Mouse (Mus musculus): Measurements from ENCODE around the gene Atrnl1. TPM values are rescaled to one million over a fixed set of nuclear protein-coding genes. Genes with fewer than 3 reads are reported as not detected.

Gene Atrnl1
- polyA plus RNA-seq, 1 experiment from 2014 or later, result 5.0 TPM

- Histone ChIP-seq H3K36me3 (ENCODE audit: control insufficient read depth, insufficient read depth, low read length) (no peaks in the 10 kb centered on the region), H3K9ac (ENCODE audit: low read length) (no peak overlapping the region), H3K4me1 (replicated peaks; ENCODE audit: control insufficient read depth, insufficient read depth, low read length) (no peaks in the 10 kb centered on the region), H3K27ac (ENCODE audit: low read depth, low read length) (no peak overlapping the region), H3K27me3 (ENCODE audit: control insufficient read depth, insufficient read depth, low read length) (no peaks in the 10 kb centered on the region), H3K9me3 (ENCODE audit: control insufficient read depth, low read length) (no peaks in the 10 kb centered on the region), H3K4me3 (ENCODE audit: low read depth, low read length) (no peak overlapping the region), H3K4me2 (ENCODE audit: low read depth, low read length, severe bottlenecking) (no peak overlapping the region)
- DNase-seq (ENCODE audit: low spot score) (no peak), ATAC-seq (replicated peaks; ENCODE audit: low FRiP score) (no peak)
- WGBS, result 91% methylated on average over 7 of the region's 7 CpGs
These were observed 222.2 kb downstream of the Atrnl1 start for GRCm38 (mm10) chr19:57833083-57833482.

- no peak overlapping the region for H3K4me3 ChIP-seq (ENCODE audit: low read depth, low read length)
- H3K27ac ChIP-seq (ENCODE audit: low read depth, low read length), result no peak overlapping the region
- WGBS, result 88% methylated on average over 6 of the region's 6 CpGs
- no peak overlapping the region for H3K9ac ChIP-seq (ENCODE audit: low read length)
- ATAC-seq (replicated peaks; ENCODE audit: low FRiP score), result no peak
- no peaks in the 10 kb centered on the region for H3K4me1 ChIP-seq (replicated peaks; ENCODE audit: control insufficient read depth, insufficient read depth, low read length)
- no peaks in the 10 kb centered on the region for H3K27me3 ChIP-seq (ENCODE audit: control insufficient read depth, insufficient read depth, low read length)
- no peak overlapping the region for H3K4me2 ChIP-seq (ENCODE audit: low read depth, low read length, severe bottlenecking)
- no peaks in the 10 kb centered on the region for H3K9me3 ChIP-seq (ENCODE audit: control insufficient read depth, low read length)
- no peak for DNase-seq (ENCODE audit: low spot score)
- H3K36me3 ChIP-seq (ENCODE audit: control insufficient read depth, insufficient read depth, low read length), result no peaks in the 10 kb centered on the region
These were observed 227.0 kb downstream of the Atrnl1 start for GRCm38 (mm10) chr19:57837882-57838281.

GRCm38 (mm10) chr19:57838546-57838945, 227.7 kb downstream of the Atrnl1 start:
- no peaks in the 10 kb centered on the region for H3K36me3 ChIP-seq (ENCODE audit: control insufficient read depth, insufficient read depth, low read length)
- H3K9me3 ChIP-seq (ENCODE audit: control insufficient read depth, low read length), result no peaks in the 10 kb centered on the region
- H3K9ac ChIP-seq (ENCODE audit: low read length), result no peak overlapping the region
- H3K27ac ChIP-seq (ENCODE audit: low read depth, low read length), result no peak overlapping the region
- H3K4me1 ChIP-seq (replicated peaks; ENCODE audit: control insufficient read depth, insufficient read depth, low read length), result no peaks in the 10 kb centered on the region
- H3K4me3 ChIP-seq (ENCODE audit: low read depth, low read length), result no peak overlapping the region
- H3K27me3 ChIP-seq (ENCODE audit: control insufficient read depth, insufficient read depth, low read length), result no peaks in the 10 kb centered on the region
- H3K4me2 ChIP-seq (ENCODE audit: low read depth, low read length, severe bottlenecking), result no peak overlapping the region
- DNase-seq (ENCODE audit: low spot score) (no peak), ATAC-seq (replicated peaks; ENCODE audit: low FRiP score) (no peak)
- WGBS, result 87% methylated on average over 9 of the region's 9 CpGs

GRCm38 (mm10) chr19:57849915-57850314, 239.1 kb downstream of the Atrnl1 start:
- Histone ChIP-seq H3K4me3 (ENCODE audit: low read depth, low read length) (no peak overlapping the region), H3K4me2 (ENCODE audit: low read depth, low read length, severe bottlenecking) (no peak overlapping the region), H3K36me3 (ENCODE audit: control insufficient read depth, insufficient read depth, low read length) (no peaks in the 10 kb centered on the region), H3K4me1 (replicated peaks; ENCODE audit: control insufficient read depth, insufficient read depth, low read length) (no peaks in the 10 kb centered on the region), H3K27me3 (ENCODE audit: control insufficient read depth, insufficient read depth, low read length) (no peaks in the 10 kb centered on the region), H3K27ac (ENCODE audit: low read depth, low read length) (no peak overlapping the region), H3K9me3 (ENCODE audit: control insufficient read depth, low read length) (no peaks in the 10 kb centered on the region), H3K9ac (ENCODE audit: low read length) (no peak overlapping the region)
- WGBS, result 83% methylated on average over 7 of the region's 7 CpGs
- ATAC-seq (replicated peaks; ENCODE audit: low FRiP score) (no peak), DNase-seq (ENCODE audit: low spot score) (no peak)

GRCm38 (mm10) chr19:57868350-57868749, 257.5 kb downstream of the Atrnl1 start:
- ATAC-seq (replicated peaks; ENCODE audit: low FRiP score) (no peak), DNase-seq (ENCODE audit: low spot score) (no peak)
- Histone ChIP-seq H3K4me1 (replicated peaks; ENCODE audit: control insufficient read depth, insufficient read depth, low read length) (no peaks in the 10 kb centered on the region), H3K9ac (ENCODE audit: low read length) (no peak overlapping the region), H3K27ac (ENCODE audit: low read depth, low read length) (no peak overlapping the region), H3K9me3 (ENCODE audit: control insufficient read depth, low read length) (no peaks in the 10 kb centered on the region), H3K4me3 (ENCODE audit: low read depth, low read length) (no peak overlapping the region), H3K36me3 (ENCODE audit: control insufficient read depth, insufficient read depth, low read length) (no peaks in the 10 kb centered on the region), H3K4me2 (ENCODE audit: low read depth, low read length, severe bottlenecking) (no peak overlapping the region), H3K27me3 (ENCODE audit: control insufficient read depth, insufficient read depth, low read length) (no peaks in the 10 kb centered on the region)
- WGBS, result 90% methylated on average over 4 of the region's 4 CpGs

- WGBS, result 44% methylated on average over 13 of the region's 13 CpGs
- ATAC-seq (replicated peaks; ENCODE audit: low FRiP score) (no peak), DNase-seq (ENCODE audit: low spot score) (no peak)
- H3K27ac ChIP-seq (ENCODE audit: low read depth, low read length), result no peak overlapping the region
- H3K9me3 ChIP-seq (ENCODE audit: control insufficient read depth, low read length), result no peaks in the 10 kb centered on the region
- no peak overlapping the region for H3K9ac ChIP-seq (ENCODE audit: low read length)
- no peaks in the 10 kb centered on the region for H3K36me3 ChIP-seq (ENCODE audit: control insufficient read depth, insufficient read depth, low read length)
- peak overlapping the region; percentile 27; the same call in 1 of the 2 replicates for H3K4me2 ChIP-seq (ENCODE audit: low read depth, low read length, severe bottlenecking)
- no peak overlapping the region for H3K4me3 ChIP-seq (ENCODE audit: low read depth, low read length)
- no peaks in the 10 kb centered on the region for H3K4me1 ChIP-seq (replicated peaks; ENCODE audit: control insufficient read depth, insufficient read depth, low read length)
- H3K27me3 ChIP-seq (ENCODE audit: control insufficient read depth, insufficient read depth, low read length), result no peaks in the 10 kb centered on the region
These were observed 260.0 kb downstream of the Atrnl1 start for GRCm38 (mm10) chr19:57870871-57871270.

- Histone ChIP-seq H3K4me3 (ENCODE audit: low read depth, low read length) (no peak overlapping the region), H3K36me3 (ENCODE audit: control insufficient read depth, insufficient read depth, low read length) (no peaks in the 10 kb centered on the region), H3K27me3 (ENCODE audit: control insufficient read depth, insufficient read depth, low read length) (no peaks in the 10 kb centered on the region), H3K4me1 (replicated peaks; ENCODE audit: control insufficient read depth, insufficient read depth, low read length) (no peaks in the 10 kb centered on the region), H3K4me2 (ENCODE audit: low read depth, low read length, severe bottlenecking) (no peak overlapping the region), H3K27ac (ENCODE audit: low read depth, low read length) (no peak overlapping the region), H3K9me3 (ENCODE audit: control insufficient read depth, low read length) (no peaks in the 10 kb centered on the region; the same call in 1 of the 2 replicates), H3K9ac (ENCODE audit: low read length) (no peak overlapping the region)
- ATAC-seq (replicated peaks; ENCODE audit: low FRiP score) (no peak), DNase-seq (ENCODE audit: low spot score) (no peak)
- WGBS, result 94% methylated on average over 6 of the region's 6 CpGs
These were observed 265.2 kb downstream of the Atrnl1 start for GRCm38 (mm10) chr19:57876057-57876456.

- Histone ChIP-seq H3K27ac (ENCODE audit: low read depth, low read length) (no peak overlapping the region), H3K36me3 (ENCODE audit: control insufficient read depth, insufficient read depth, low read length) (no peaks in the 10 kb centered on the region), H3K4me3 (ENCODE audit: low read depth, low read length) (no peak overlapping the region), H3K4me2 (ENCODE audit: low read depth, low read length, severe bottlenecking) (no peak overlapping the region), H3K27me3 (ENCODE audit: control insufficient read depth, insufficient read depth, low read length) (no peaks in the 10 kb centered on the region), H3K9me3 (ENCODE audit: control insufficient read depth, low read length) (no peaks in the 10 kb centered on the region; the same call in 1 of the 2 replicates), H3K4me1 (replicated peaks; ENCODE audit: control insufficient read depth, insufficient read depth, low read length) (no peaks in the 10 kb centered on the region), H3K9ac (ENCODE audit: low read length) (no peak overlapping the region)
- ATAC-seq (replicated peaks; ENCODE audit: low FRiP score) (no peak), DNase-seq (ENCODE audit: low spot score) (no peak)
- WGBS, result 96% methylated on average over 4 of the region's 4 CpGs
These were observed 266.5 kb downstream of the Atrnl1 start for GRCm38 (mm10) chr19:57877343-57877742.

GRCm38 (mm10) chr19:57878583-57878982, 267.7 kb downstream of the Atrnl1 start:
- WGBS, result 89% methylated on average over 9 of the region's 9 CpGs
- Histone ChIP-seq H3K4me2 (ENCODE audit: low read depth, low read length, severe bottlenecking) (no peak overlapping the region), H3K4me3 (ENCODE audit: low read depth, low read length) (no peak overlapping the region), H3K27me3 (ENCODE audit: control insufficient read depth, insufficient read depth, low read length) (no peaks in the 10 kb centered on the region), H3K27ac (ENCODE audit: low read depth, low read length) (no peak overlapping the region), H3K9ac (ENCODE audit: low read length) (no peak overlapping the region), H3K4me1 (replicated peaks; ENCODE audit: control insufficient read depth, insufficient read depth, low read length) (no peaks in the 10 kb centered on the region), H3K36me3 (ENCODE audit: control insufficient read depth, insufficient read depth, low read length) (no peaks in the 10 kb centered on the region), H3K9me3 (ENCODE audit: control insufficient read depth, low read length) (no peaks in the 10 kb centered on the region; the same call in 1 of the 2 replicates)
- no peak for DNase-seq (ENCODE audit: low spot score)
- ATAC-seq (replicated peaks; ENCODE audit: low FRiP score), result no peak

Measured in forebrain, embryonic 11.5 days (tissue).